Mouse (Mus musculus): ENCODE results near the gene Ergic2.

DNA sequence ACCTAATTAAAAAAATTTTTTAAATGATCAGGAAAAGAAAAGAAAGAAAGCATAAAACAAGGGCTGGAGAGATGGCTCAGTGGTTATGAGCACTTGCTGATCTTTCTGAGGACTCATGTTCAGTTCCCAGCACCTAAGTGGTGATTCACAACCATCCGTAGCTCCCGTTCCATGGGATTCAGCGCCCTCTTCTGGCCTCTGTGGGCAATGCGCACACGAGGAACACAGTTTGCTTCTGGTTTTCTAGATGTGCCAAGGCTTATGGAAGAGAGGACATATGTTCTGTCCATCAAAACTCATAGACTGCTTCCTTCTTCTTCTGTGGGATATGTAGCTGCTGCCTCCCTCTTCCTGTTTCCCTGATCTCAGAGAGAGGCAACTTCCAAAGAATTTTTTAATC lies 70.3 kb downstream of the Ergic2 start:
- TF ChIP-seq CTCF (conservative IDR thresholded peaks at IDR 0.05; ENCODE audit: low read length) = peak; percentile 52
- TF ChIP-seq NANOG (IDR thresholded peaks at IDR 0.05; ENCODE audit: borderline replicate concordance, low read length) = no peak
- TF ChIP-seq POU5F1 (IDR thresholded peaks at IDR 0.05; ENCODE audit: borderline replicate concordance, low read length) = no peak

Data from E14TG2a.4 (cell line).